Mouse (Mus musculus) megakaryocyte, embryonic 14.5 days (primary cell): ENCODE data around the gene Myocd. TPM values are rescaled to one million over a fixed set of nuclear protein-coding genes. Genes with fewer than 3 reads are reported as not detected.

Source experiments
- H3K27me3 ChIP-seq: replicated peaks from 2 replicates; pipeline ENCODE3; 2012; ENCODE audit warnings: inconsistent platforms
- H3K36me3 ChIP-seq: replicated peaks from 2 replicates; pipeline ENCODE3; 2012; ENCODE audit warnings: low read length, inconsistent platforms, mixed read lengths
- H3K4me1 ChIP-seq: 2 replicates; pipeline ENCODE4 v1.6.1; 2012; ENCODE audit warnings: inconsistent platforms
- H3K4me3 ChIP-seq: replicated peaks from 2 replicates; pipeline ENCODE3; 2012; ENCODE audit warnings: moderate library complexity, mild to moderate bottlenecking, inconsistent platforms
- H3K9me3 ChIP-seq: 2 replicates; pipeline ENCODE4 v1.6.1; 2012; ENCODE audit warnings: inconsistent platforms
- FLI1 ChIP-seq: IDR thresholded peaks from 2 replicates; pipeline ENCODE4 v1.6.1; 2012; ENCODE audit warnings: low read length, inconsistent platforms, mixed read lengths
- GATA1 ChIP-seq: IDR thresholded peaks from 3 replicates; pipeline ENCODE4 v1.6.1; 2012; ENCODE audit warnings: mixed read lengths, low read length, inconsistent platforms, borderline replicate concordance
- polyA plus RNA-seq: library from polyadenylated mRNA; stranded (reverse); fragments of >175 nt; gene quantifications from 2 replicates; pipeline ENCODE4 v1.2.3, GENCODE M21; 2012; ENCODE audit warnings: low replicate concordance; ENCODE audit not compliant: insufficient read depth

Gene Myocd
- polyA plus RNA-seq = not detected in 2 replicates

DNA sequence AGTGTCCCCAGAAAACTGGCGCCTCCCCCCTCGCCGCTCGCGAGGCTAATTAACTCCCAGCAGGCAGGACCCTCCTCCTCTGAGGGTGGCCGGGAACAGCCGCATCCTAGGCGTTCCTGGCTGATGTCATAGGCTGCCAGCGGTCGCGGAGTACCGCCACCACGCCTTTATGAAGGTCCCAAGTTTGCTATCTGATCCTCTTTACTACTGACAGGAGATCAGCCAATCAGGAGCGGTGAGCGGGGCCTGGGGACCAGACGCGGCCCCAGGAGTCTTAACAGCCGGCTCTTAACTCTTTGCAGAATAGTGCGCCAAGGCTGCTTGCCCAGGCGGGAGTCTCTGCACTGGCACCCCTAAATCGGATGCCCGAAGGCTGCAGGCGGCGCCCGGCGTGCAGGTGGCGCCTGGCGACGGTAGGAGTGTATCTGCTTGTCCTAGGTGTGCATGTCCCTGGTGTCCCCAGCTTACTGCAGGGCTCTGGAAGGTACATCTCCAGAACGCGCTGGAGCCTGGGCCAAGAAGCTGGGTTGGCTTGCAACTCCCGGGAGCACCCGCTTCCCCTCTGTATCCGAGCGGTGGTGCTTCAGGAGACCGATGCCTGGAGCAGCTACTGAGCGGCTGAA is at the start of gene Myocd:
TSS of gene Myocd (minus strand) at position 139 of the 623 bp plus-strand sequence.
- H3K9me3 ChIP-seq = no peaks in the 10 kb centered on the region
- peaks cover 24% of the 10 kb centered on the region for H3K27me3 ChIP-seq
- H3K4me3 ChIP-seq = no peak within 1 kb of the TSS
- no peaks in the 10 kb centered on the region for H3K4me1 ChIP-seq
- no peaks in the 10 kb centered on the region for H3K36me3 ChIP-seq
- no peak for TF ChIP-seq GATA1
- no peak for TF ChIP-seq FLI1

DNA sequence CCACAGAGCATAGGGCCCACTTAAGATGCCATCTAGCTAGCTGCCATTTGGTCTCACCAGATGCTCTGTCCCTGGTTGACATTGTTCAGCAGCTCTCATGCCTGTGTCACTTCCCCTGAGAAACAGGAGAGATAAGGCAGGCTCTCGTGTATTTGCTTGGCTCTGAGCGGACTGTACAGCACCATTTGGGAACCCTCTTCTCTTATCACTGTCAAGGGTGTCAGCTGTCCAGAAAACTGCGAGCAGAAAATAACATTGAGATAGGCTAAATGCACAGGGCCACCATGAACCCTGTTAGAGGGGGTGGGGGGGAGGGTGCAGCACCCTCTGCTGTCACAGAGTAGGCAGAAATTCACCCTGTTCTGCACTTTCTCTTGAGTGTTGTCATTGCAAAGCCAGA is 34.0 kb upstream of the Myocd start:
- H3K4me1 ChIP-seq = no peaks in the 10 kb centered on the region
- no peaks in the 10 kb centered on the region for H3K27me3 ChIP-seq
- H3K36me3 ChIP-seq = no peaks in the 10 kb centered on the region
- no peak overlapping the region for H3K4me3 ChIP-seq
- no peak for TF ChIP-seq FLI1
- no peak for TF ChIP-seq GATA1
- peaks cover 6% of the 10 kb centered on the region; the same call in 1 of the 2 replicates for H3K9me3 ChIP-seq

DNA sequence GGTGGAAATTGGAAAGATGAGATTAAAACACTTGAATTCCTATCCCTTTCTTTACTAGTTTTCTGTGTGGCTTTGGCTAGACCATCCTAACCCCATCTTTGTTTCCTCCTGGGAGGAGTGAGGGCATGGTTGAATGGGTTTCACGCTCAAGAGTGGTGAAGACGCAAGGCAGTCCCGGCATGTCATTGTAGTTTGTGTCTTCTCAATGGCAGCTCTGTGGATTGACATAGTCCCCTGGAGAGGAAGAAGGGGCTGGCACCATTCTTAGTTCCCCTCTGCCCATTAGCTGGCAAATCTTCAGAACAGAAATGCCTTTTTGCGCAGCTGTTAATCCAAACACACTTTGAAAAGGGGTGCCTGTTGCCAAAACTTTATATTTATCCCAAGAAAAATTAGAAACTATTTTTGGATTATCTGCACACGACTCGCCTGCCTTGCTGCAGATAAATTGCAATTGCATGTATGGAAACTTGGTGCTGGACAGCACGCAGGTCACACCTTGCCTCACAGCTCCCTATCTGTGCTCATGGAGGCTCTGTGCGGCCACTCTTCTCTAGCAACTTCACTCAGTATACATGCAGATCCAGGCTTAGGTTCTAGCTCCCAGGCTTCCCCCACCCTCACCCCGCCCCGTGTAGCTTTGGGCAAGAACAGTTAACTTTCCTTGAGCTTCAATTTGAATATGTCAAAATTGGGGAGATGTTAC is 24.5 kb upstream of the Myocd start:
- Histone ChIP-seq H3K36me3 (no peaks in the 10 kb centered on the region), H3K4me3 (no peak overlapping the region), H3K4me1 (no peaks in the 10 kb centered on the region), H3K9me3 (peaks cover 6% of the 10 kb centered on the region), H3K27me3 (no peaks in the 10 kb centered on the region)
- TF ChIP-seq FLI1 (no peak), GATA1 (no peak)

DNA sequence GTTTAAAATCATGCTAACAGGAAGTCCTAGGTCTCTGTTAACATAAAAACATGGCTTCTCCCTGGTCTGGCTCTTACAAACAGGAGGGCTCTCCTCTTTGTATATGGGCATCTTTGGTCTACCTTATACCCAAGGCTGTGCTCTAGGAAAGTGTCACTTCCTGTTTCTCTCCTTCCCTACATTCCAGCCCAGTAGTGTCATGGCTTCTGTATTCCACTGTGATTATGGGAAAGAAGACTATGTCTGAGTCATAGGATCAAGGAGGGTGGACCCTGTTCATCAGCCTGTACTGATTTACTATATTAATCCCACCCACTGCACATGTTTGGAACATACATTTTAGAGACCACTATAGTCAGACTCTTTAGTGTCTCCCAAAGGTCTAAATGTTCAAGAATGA is 23.2 kb upstream of the Myocd start:
- Histone ChIP-seq H3K27me3 (no peaks in the 10 kb centered on the region), H3K9me3 (peaks cover 6% of the 10 kb centered on the region), H3K36me3 (no peaks in the 10 kb centered on the region), H3K4me3 (no peak overlapping the region), H3K4me1 (no peaks in the 10 kb centered on the region)
- TF ChIP-seq GATA1 (no peak), FLI1 (no peak)

DNA sequence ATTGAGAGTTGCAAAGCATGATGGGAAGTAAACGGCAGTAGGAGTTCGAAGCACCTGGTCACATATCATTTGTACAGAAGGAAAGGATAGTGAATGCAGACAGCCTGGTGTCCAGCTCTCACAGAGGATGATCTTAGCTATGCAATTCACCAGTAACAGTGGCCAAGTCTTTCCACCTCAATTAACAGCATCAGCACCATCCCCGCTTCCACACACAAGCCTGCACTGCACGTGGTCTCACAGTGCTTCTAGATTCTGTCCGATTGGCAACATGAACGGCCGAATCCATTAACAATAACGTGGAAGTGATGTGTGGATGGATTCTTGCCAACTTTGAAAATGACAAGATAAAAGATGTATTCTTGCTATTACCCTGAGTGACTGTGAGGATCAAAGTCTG is 17.9 kb upstream of the Myocd start:
- no peak overlapping the region for H3K4me3 ChIP-seq
- H3K36me3 ChIP-seq = no peaks in the 10 kb centered on the region
- TF ChIP-seq GATA1 = no peak
- no peak for TF ChIP-seq FLI1
- peaks cover 10% of the 10 kb centered on the region; the same call in 1 of the 2 replicates for H3K9me3 ChIP-seq
- H3K27me3 ChIP-seq = no peaks in the 10 kb centered on the region
- H3K4me1 ChIP-seq = no peaks in the 10 kb centered on the region

DNA sequence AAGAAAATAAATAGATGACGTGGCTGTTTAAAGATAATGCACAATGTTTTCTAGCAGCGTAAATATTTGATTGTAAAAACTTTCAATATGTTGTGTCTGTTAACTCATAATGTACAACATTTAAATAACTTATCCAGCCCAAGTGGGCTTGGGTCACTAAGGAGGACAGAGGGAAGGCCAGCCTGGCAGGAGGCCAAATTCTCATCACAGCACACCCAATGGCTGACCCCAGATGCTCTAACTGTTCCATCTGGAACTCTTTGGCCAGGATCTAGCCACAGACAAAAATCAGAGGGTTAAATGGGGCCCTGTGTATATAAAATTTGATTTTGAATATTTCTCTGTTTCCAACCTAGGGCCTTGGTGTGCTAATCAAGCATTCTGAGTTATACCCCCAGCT is 16.4 kb upstream of the Myocd start:
- TF ChIP-seq FLI1 (no peak), GATA1 (no peak)
- Histone ChIP-seq H3K36me3 (no peaks in the 10 kb centered on the region), H3K27me3 (no peaks in the 10 kb centered on the region)

DNA sequence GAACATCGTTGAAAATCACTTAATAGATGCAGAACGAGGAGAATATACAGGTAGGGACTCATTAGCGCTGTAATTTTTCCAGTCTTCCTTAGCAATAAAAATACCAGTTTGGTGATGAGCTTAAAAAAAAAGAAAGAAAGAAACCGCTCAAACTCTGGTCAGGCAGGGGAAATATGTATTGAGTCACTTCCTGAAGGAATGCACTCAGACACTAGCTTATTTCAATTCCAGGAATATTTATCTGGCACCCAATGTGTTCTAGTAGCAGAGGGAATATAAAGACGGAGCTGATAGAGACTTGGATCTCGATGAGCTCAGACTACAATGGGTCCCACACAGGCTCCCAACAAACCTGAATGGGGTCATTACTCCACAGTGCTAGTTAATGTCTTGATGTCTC is 5.7 kb upstream of the Myocd start:
- H3K9me3 ChIP-seq = peaks cover 5% of the 10 kb centered on the region; the same call in 1 of the 2 replicates
- TF ChIP-seq GATA1 = no peak
- no peak for TF ChIP-seq FLI1
- H3K4me1 ChIP-seq = no peaks in the 10 kb centered on the region
- H3K4me3 ChIP-seq = no peak overlapping the region
- peaks cover 10% of the 10 kb centered on the region for H3K27me3 ChIP-seq
- no peaks in the 10 kb centered on the region for H3K36me3 ChIP-seq

More for the DNA sequence above, 16.4 kb upstream of the Myocd start:
- peaks cover 10% of the 10 kb centered on the region; the same call in 1 of the 2 replicates for H3K9me3 ChIP-seq
- no peaks in the 10 kb centered on the region for H3K4me1 ChIP-seq
- H3K4me3 ChIP-seq = no peak overlapping the region

DNA sequence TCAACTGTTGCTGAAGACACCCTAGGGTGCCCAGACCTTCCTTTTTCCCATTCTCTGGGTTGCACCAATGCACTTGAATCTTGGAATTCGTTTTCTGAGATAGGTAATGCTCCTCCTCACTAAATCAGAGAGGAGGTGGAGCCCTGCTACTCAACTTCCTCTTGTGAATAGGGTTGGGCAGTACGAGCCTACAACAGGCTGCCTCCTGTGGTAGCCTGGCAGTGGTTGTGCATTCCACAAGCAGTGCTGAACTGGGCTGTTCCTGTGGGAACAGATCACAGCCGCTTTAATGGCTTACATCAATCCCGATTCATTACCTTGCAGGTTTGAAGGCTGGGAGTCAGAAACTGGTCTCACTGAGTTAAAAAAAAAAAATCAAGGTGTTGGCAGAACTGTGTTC is 1.2 kb upstream of the Myocd start:
- H3K4me3 ChIP-seq = no peak overlapping the region
- peaks cover 24% of the 10 kb centered on the region for H3K27me3 ChIP-seq
- no peaks in the 10 kb centered on the region for H3K36me3 ChIP-seq
- no peaks in the 10 kb centered on the region for H3K4me1 ChIP-seq
- H3K9me3 ChIP-seq = no peaks in the 10 kb centered on the region
- TF ChIP-seq GATA1 = no peak
- TF ChIP-seq FLI1 = no peak

DNA sequence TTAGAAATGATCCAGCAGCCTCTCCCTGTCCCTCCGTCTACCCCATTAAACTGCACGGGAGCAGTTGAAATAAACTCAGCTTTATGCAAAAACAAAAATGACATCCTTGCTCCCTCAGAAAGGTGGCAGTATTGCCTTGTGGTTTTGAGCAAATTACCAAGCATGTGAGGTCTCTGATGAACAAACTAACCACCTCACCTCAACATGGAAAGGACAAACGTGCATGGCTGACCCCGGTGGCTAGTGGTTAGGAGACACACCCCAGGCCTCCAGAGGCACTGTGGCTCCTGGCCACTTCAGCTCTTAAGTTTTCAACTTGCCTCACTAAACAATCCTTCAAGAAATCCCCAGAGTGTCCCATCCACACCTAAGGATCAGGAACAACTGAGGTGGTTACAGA is 1.5 kb downstream of the Myocd start:
- no peaks in the 10 kb centered on the region for H3K9me3 ChIP-seq
- peaks cover 24% of the 10 kb centered on the region for H3K27me3 ChIP-seq
- no peaks in the 10 kb centered on the region for H3K36me3 ChIP-seq
- H3K4me1 ChIP-seq = no peaks in the 10 kb centered on the region
- TF ChIP-seq GATA1 (no peak), FLI1 (no peak)
- H3K4me3 ChIP-seq = no peak overlapping the region

DNA sequence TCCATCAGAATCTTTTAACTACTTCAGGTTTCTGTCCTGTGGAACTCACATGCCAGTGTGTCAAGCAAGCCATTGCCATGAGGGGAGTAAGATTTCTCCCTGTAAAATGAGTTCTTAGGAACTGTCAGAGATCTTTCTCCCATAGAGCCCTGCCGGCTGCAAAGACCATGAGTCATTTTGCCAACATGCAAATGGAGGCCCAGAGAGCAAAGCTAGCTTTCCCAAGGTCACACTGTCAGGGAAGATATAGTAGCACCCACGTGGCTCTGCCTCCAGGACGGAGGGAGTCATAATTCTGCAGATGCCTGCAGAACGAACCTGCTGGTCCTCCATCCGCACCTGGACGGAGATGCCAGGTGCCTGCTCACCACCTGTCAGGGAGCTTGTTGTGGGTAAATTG is 6.3 kb downstream of the Myocd start:
- TF ChIP-seq GATA1 (no peak), FLI1 (no peak)
- no peaks in the 10 kb centered on the region for H3K4me1 ChIP-seq
- H3K36me3 ChIP-seq = no peaks in the 10 kb centered on the region
- no peak overlapping the region for H3K4me3 ChIP-seq
- H3K27me3 ChIP-seq = no peaks in the 10 kb centered on the region
- H3K9me3 ChIP-seq = no peaks in the 10 kb centered on the region
